Mouse (Mus musculus) bone marrow, adult 2 months (tissue): Measurements from ENCODE around the gene G0s2.

ENCODE experiments used
- CTCF ChIP-seq: fragments of 200-500 bp; IDR thresholded peaks from 2 replicates; pipeline ENCODE4 v1.5.1; 2011; ENCODE audit warnings: low read length, control low read depth; ENCODE audit not compliant: control insufficient read depth, insufficient read depth
- POLR2A ChIP-seq: fragments of 200-500 bp; IDR thresholded peaks from 2 replicates; pipeline ENCODE4 v1.6.1; 2011; ENCODE audit warnings: low read depth, mild to moderate bottlenecking, control low read depth, low read length, borderline replicate concordance; ENCODE audit not compliant: control insufficient read depth

- no peak for TF ChIP-seq POLR2A
- no peak for TF ChIP-seq CTCF
These were observed 18.0 kb downstream of the G0s2 start for GRCm38 (mm10) chr1:193255032-193255431.
